Mouse (Mus musculus) C2C12 (cell line): ENCODE data around the gene Stx6. TPM values are rescaled to one million over a fixed set of nuclear protein-coding genes. Genes with fewer than 3 reads are reported as not detected.

Experiments used
- H3K27me3 ChIP-seq: one replicate; pipeline ENCODE4 v1.6.1; 2011; ENCODE audit not compliant: control insufficient read depth, insufficient read depth, insufficient read length
- H3K36me3 ChIP-seq: one replicate; pipeline ENCODE4 v1.6.1; 2011; ENCODE audit not compliant: control insufficient read depth, insufficient read depth
- H3K4me3 ChIP-seq: one replicate; pipeline ENCODE4 v1.5.1; 2011; ENCODE audit warnings: mild to moderate bottlenecking, control low read depth; ENCODE audit not compliant: poor library complexity, insufficient read depth, severe bottlenecking
- H3K79me2 ChIP-seq: one replicate; pipeline ENCODE4 v1.6.1; 2011; ENCODE audit not compliant: control insufficient read depth, insufficient read depth
- H3K79me3 ChIP-seq: one replicate; pipeline ENCODE4 v1.6.1; 2011; ENCODE audit warnings: low read depth, control low read depth
- H3ac ChIP-seq: one replicate; pipeline ENCODE3; 2011; ENCODE audit warnings: low read depth; ENCODE audit not compliant: control insufficient read depth, insufficient read length
- CEBPB ChIP-seq: IDR thresholded peaks from one replicate; pipeline ENCODE4 v1.6.1; 2011; ENCODE audit warnings: low read depth, mild to moderate bottlenecking, control low read depth, moderate library complexity
- CTCF ChIP-seq: IDR thresholded peaks from one replicate; pipeline ENCODE4 v1.5.1; 2011; ENCODE audit not compliant: control insufficient read depth, insufficient read depth, insufficient read length
- FOSL1 ChIP-seq: IDR thresholded peaks from one replicate; pipeline ENCODE4 v1.8.0; 2011; ENCODE audit warnings: mild to moderate bottlenecking, low read length; ENCODE audit not compliant: poor library complexity, insufficient read depth, severe bottlenecking
- MAX ChIP-seq: IDR thresholded peaks from one replicate; pipeline ENCODE4 v1.6.1; 2011; ENCODE audit warnings: mild to moderate bottlenecking, control low read depth
- MYOD1 ChIP-seq: IDR thresholded peaks from one replicate; pipeline ENCODE4 v1.6.1; 2011; ENCODE audit warnings: low read depth; ENCODE audit not compliant: control insufficient read depth, insufficient read length
- MYOG ChIP-seq: IDR thresholded peaks from one replicate; pipeline ENCODE4 v1.6.1; 2011; ENCODE audit not compliant: control insufficient read depth, insufficient read length; ENCODE audit errors: extremely low read depth
- USF1 ChIP-seq: IDR thresholded peaks from one replicate; pipeline ENCODE4 v1.6.1; 2011; ENCODE audit warnings: low read depth, mild to moderate bottlenecking, control low read depth, moderate library complexity
- long read RNA-seq, 2 experiments: library from polyadenylated mRNA; unstranded; transcript quantifications; one replicate each; pipeline ENCODE4 v2.0.0; 2019 to 2020
- polyA plus RNA-seq: library from polyadenylated mRNA; unstranded; fragments of >200 nt; fragmentation: generic; extraction: Trizol; gene quantifications from one replicate; pipeline ENCODE4 v1.2.1, GENCODE M21; 2012; ENCODE audit warnings: missing spikeins

The Stx6 gene
- polyA plus RNA-seq, result 30.5 TPM
- long read RNA-seq, experiment 1, full-length matches to known transcripts, result 49 of 53 reads
- long read RNA-seq, experiment 1, partial matches to known transcripts, result 0 of 53 reads
- long read RNA-seq, experiment 1, other reads (novel, unspliced or antisense), result 4 of 53 reads
- long read RNA-seq, experiment 2, full-length matches to known transcripts, result 413 of 443 reads
- long read RNA-seq, experiment 2, partial matches to known transcripts, result 2 of 443 reads
- long read RNA-seq, experiment 2, other reads (novel, unspliced or antisense), result 28 of 443 reads

DNA sequence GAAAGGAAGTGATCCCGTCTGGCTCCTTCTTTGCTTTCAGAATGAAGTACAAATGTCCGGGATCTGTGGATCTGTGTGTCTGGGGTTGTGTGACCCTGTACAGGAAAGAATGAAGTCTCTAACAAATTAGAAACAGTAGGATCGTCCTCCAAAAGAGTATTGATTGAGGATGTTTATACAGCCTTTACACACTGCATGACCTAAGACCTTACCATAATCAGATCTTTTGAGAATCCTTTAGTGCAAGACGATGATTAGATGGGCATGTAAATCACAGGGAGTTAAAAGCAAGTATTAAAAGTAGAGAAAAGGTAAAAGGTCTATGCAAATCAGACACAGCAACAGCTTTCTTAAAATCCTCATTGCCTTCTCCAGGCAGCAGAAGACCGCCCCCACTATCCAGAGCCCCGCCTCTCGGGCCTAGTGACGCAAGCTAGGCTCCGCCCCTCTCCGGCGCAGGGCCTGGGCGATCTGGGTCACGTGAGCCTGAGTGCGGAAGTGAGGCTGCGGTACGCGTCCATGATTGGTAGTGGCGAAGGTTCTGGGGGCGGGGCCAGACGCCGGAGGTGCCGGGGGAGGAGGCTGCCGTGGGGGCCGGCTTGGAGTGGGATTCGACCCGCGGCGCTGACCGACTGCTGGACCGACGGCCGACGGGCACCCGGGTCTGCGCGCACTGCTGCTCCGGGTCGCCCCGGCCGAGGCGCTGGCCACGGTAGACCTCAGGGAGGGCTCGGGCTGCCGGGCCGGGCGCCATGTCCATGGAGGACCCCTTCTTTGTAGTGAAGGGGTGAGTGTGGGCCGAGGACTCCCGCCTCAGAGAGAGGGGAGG lies at the start of gene Stx6:
Gene Stx6, plus strand, starts transcription at position 575 of the 829 bp plus-strand sequence.
- Histone ChIP-seq H3K4me3 (peak within 1 kb of the TSS; percentile 75), H3ac (peak within 1 kb of the TSS; percentile 91), H3K27me3 (no peaks in the 10 kb centered on the region), H3K79me2 (peaks cover 13% of the 10 kb centered on the region), H3K79me3 (peaks cover 1% of the 10 kb centered on the region), H3K36me3 (no peaks in the 10 kb centered on the region)
- no peak for TF ChIP-seq MAX
- TF ChIP-seq USF1, result peak; percentile 99
- TF ChIP-seq CEBPB, result peak; percentile 11

GRCm38 (mm10) chr1:155109387-155110350 lies 48.8 kb upstream of the Stx6 start:
- no peaks in the 10 kb centered on the region for H3K27me3 ChIP-seq
- H3ac ChIP-seq, result peak overlapping the region; percentile 52
- TF ChIP-seq FOSL1 (no peak), MYOD1 (peak; percentile 15)
- H3K79me2 ChIP-seq, result no peaks in the 10 kb centered on the region
- no peaks in the 10 kb centered on the region for H3K79me3 ChIP-seq
- no peak overlapping the region for H3K4me3 ChIP-seq
- no peaks in the 10 kb centered on the region for H3K36me3 ChIP-seq

GRCm38 (mm10) chr1:155111491-155111890 lies 47.0 kb upstream of the Stx6 start:
- Histone ChIP-seq H3K4me3 (no peak overlapping the region), H3K36me3 (no peaks in the 10 kb centered on the region), H3K79me2 (no peaks in the 10 kb centered on the region), H3K79me3 (no peaks in the 10 kb centered on the region), H3K27me3 (no peaks in the 10 kb centered on the region), H3ac (no peak overlapping the region)
- TF ChIP-seq CTCF (no peak), CEBPB (no peak), FOSL1 (no peak), MYOG (no peak), MAX (no peak), USF1 (no peak), MYOD1 (no peak)

DNA sequence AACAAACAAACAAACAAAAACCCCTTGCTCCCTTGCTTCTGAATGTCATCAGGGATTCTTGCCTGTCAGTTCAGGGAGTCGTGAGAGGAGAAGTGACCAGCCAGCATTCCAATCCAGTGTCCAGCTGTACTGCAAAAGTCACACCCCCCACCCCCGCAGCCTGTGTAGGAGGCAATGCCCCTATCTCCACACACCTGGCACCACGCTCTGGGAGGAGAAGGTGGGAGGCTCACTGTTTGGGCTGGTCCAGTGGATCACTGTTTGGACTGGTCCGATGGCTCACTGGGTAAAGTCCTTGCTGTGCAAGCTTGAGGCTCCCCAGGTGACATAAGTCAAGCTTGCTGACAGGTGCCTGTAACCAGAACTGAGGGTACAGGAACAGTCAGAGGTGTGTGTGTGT lies 46.4 kb upstream of the Stx6 start:
- Histone ChIP-seq H3K79me3 (no peaks in the 10 kb centered on the region), H3K36me3 (no peaks in the 10 kb centered on the region), H3K4me3 (no peak overlapping the region), H3K27me3 (no peaks in the 10 kb centered on the region), H3K79me2 (no peaks in the 10 kb centered on the region), H3ac (no peak overlapping the region)
- TF ChIP-seq MAX (no peak), USF1 (no peak)

DNA sequence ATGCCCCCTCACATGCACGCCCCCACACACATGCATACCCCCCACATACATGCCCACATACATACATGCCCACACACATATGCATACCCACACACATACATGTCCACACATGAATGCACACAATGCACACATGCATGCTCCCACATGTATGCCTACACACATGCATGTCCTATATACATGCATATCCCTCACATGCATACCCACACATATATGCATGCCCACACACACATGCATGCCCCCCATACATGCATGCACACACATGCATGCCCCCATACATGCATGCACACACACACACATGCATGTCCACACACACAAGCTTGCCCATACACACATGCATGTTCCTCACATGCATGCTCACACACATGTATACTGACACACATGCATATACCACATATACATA lies 45.6 kb upstream of the Stx6 start:
- Histone ChIP-seq H3ac (no peak overlapping the region), H3K36me3 (no peaks in the 10 kb centered on the region), H3K27me3 (no peaks in the 10 kb centered on the region), H3K79me3 (no peaks in the 10 kb centered on the region), H3K4me3 (no peak overlapping the region), H3K79me2 (no peaks in the 10 kb centered on the region)
- no peak for TF ChIP-seq CEBPB
- no peak for TF ChIP-seq MYOG
- TF ChIP-seq CTCF, result no peak
- no peak for TF ChIP-seq MYOD1
- no peak for TF ChIP-seq FOSL1
- no peak for TF ChIP-seq USF1
- TF ChIP-seq MAX, result no peak

DNA sequence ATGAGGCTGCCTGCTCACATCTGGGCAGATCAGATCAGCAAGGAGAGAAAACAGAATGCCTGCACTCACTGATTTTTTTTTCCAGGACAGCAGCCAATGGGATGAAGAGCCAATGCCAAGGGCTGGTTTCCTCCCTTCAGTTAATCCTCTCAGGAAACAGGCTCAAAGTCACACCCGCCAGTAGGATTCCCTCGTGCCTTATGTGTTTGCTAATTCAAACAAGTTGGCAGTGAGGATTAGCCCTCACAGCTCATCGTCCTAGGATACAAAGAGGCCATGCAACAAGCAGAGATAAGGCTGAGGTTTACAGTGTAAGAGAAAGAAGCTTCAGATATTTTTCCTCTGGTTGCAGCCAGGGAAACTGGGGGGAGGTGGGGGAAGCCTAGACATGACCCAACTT lies 44.6 kb upstream of the Stx6 start:
- Histone ChIP-seq H3ac (no peak overlapping the region), H3K79me3 (no peaks in the 10 kb centered on the region), H3K36me3 (no peaks in the 10 kb centered on the region), H3K4me3 (no peak overlapping the region), H3K27me3 (no peaks in the 10 kb centered on the region), H3K79me2 (no peaks in the 10 kb centered on the region)
- TF ChIP-seq CTCF, result no peak
- no peak for TF ChIP-seq FOSL1
- no peak for TF ChIP-seq CEBPB
- no peak for TF ChIP-seq USF1
- TF ChIP-seq MAX, result no peak
- no peak for TF ChIP-seq MYOG
- TF ChIP-seq MYOD1, result no peak
